Mouse (Mus musculus) limb, embryonic 13.5 days (tissue): ENCODE results near the gene Cyba. TPM values are rescaled to one million over a fixed set of nuclear protein-coding genes. Genes with fewer than 3 reads are reported as not detected.
A peak's percentile ranks its signal among the peaks of the same experiment; 100 is the strongest.

Experiments
- ATAC-seq: fragments of 200-750 bp; cut with Nextera tagmentation; 2 replicates; pipeline ENCODE4 v1.8.0; 2017; ENCODE audit warnings: low read depth, moderate number of reproducible peaks, moderate TSS enrichment; ENCODE audit not compliant: low FRiP score
- H3K27ac ChIP-seq: fragments of 300-500 bp; sonication (generic); 2 replicates; pipeline ENCODE4 v1.5.1; 2015; ENCODE audit warnings: inconsistent platforms, mild to moderate bottlenecking, moderate library complexity
- H3K27me3 ChIP-seq: fragments of 300-500 bp; sonication (generic); 2 replicates; pipeline ENCODE4 v1.6.1; 2015; ENCODE audit warnings: mild to moderate bottlenecking, inconsistent platforms
- H3K36me3 ChIP-seq: fragments of 300-500 bp; sonication (generic); 2 replicates; pipeline ENCODE4 v1.6.1; 2015; ENCODE audit warnings: inconsistent platforms, mild to moderate bottlenecking, moderate library complexity
- H3K4me1 ChIP-seq: fragments of 300-500 bp; sonication (generic); 2 replicates; pipeline ENCODE4 v1.6.1; 2015; ENCODE audit warnings: inconsistent platforms
- H3K4me2 ChIP-seq: fragments of 300-500 bp; sonication (generic); replicated peaks from 2 replicates; pipeline ENCODE4 v1.6.1; 2015; ENCODE audit warnings: inconsistent platforms, mild to moderate bottlenecking, moderate library complexity
- H3K4me3 ChIP-seq: fragments of 300-500 bp; sonication (generic); 2 replicates; pipeline ENCODE4 v1.5.1; 2015; ENCODE audit warnings: moderate library complexity, mild to moderate bottlenecking, inconsistent platforms
- H3K9ac ChIP-seq: fragments of 300-500 bp; sonication (generic); 2 replicates; pipeline ENCODE4 v1.6.1; 2015; ENCODE audit warnings: mild to moderate bottlenecking, inconsistent platforms
- H3K9me3 ChIP-seq: fragments of 300-500 bp; sonication (generic); 2 replicates; pipeline ENCODE4 v1.6.1; 2016; ENCODE audit warnings: inconsistent platforms
- WGBS: fragments of 180-500 bp; shearing (Covaris S2); methylation state at CpG from one replicate; pipeline ENCODE4 v1.1.7; 2015; 5-methylcytosine and 5-hydroxymethylcytosine counted together
- polyA plus RNA-seq: library from polyadenylated mRNA; unstranded; fragments of >200 nt; fragmentation: Nextera tagmentation; extraction: Ambion mirVana; gene quantifications from 2 replicates; pipeline ENCODE4 v1.2.1, GENCODE M21; 2015

Cyba gene
- polyA plus RNA-seq, 1 experiment from 2014 or later, result 144 TPM

DNA sequence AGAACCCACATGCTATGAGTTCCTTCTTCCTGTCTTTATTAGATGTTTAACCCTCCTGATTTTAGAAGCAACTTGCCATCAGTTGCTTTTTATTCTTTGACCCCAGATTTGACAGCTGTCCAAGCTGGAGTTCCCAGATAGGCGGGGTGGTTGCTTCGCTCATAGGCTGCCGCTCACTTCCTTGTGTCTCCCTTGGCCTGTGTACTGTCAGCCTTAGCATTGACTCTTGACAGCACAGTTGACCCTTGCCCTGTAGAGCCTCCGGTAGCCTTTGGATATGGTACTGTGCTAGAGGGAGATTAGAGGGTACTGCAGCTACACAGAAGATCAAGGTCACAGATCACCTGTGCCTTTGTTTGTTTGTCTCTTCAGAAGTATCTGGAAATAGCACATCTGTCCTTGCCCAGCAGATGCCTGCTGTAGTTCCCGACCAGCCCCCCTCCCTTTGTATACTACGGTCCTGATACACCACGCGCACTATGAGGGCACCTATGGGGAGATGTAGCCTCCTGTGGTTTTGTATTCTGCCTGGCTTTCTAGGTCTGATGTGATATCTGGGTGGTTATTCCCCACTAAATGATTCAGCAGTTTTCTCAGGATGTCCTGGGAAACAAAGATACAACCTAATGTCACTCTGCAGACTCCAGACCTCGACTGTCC, 27.5 kb downstream of the Cyba start:
- no peak overlapping the region for H3K9ac ChIP-seq
- ATAC-seq, result no peak
- H3K4me3 ChIP-seq, result no peak overlapping the region
- 89% methylated on average over 9 of the region's 9 CpGs for WGBS
- no peaks in the 10 kb centered on the region for H3K27me3 ChIP-seq
- no peaks in the 10 kb centered on the region for H3K9me3 ChIP-seq
- H3K4me2 ChIP-seq, result no peak overlapping the region
- no peaks in the 10 kb centered on the region for H3K4me1 ChIP-seq
- no peak overlapping the region for H3K27ac ChIP-seq
- peaks cover 98% of the 10 kb centered on the region for H3K36me3 ChIP-seq

- Histone ChIP-seq H3K4me2 (no peak overlapping the region), H3K9ac (no peak overlapping the region), H3K36me3 (peaks cover 85% of the 10 kb centered on the region), H3K27ac (no peak overlapping the region), H3K4me1 (no peaks in the 10 kb centered on the region), H3K27me3 (no peaks in the 10 kb centered on the region), H3K9me3 (no peaks in the 10 kb centered on the region), H3K4me3 (no peak overlapping the region)
- 95% methylated on average over 9 of the region's 9 CpGs for WGBS
- ATAC-seq, result no peak
Observed at GRCm38 (mm10) chr8:122398186-122398585, 34.5 kb downstream of the Cyba start.

- Histone ChIP-seq H3K4me3 (no peak overlapping the region), H3K27me3 (no peaks in the 10 kb centered on the region), H3K9ac (no peak overlapping the region), H3K4me1 (no peaks in the 10 kb centered on the region), H3K36me3 (peaks cover 79% of the 10 kb centered on the region), H3K4me2 (no peak overlapping the region), H3K27ac (no peak overlapping the region), H3K9me3 (no peaks in the 10 kb centered on the region)
- ATAC-seq, result no peak
- WGBS, result 86% methylated on average over 6 of the region's 6 CpGs
Observed at GRCm38 (mm10) chr8:122395291-122395690, 37.4 kb downstream of the Cyba start.

DNA sequence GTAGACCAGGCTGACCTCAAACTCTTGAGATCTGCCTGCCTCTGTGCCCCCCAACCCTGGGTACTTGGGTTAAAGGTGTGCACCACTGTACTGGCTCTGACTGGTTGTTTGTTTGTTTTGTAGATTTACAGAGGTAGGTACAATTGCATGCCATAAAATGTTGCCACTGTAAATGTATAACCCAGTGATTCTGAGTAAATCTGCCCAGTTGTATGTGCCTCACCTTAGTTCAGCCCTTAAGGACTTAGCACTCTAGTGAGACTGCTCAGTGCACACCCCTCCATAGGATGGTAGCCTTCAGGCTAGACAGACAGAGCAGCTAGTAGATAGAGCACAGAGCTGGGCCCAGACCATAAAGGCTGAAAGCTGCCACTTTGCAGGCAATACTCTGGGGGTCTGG, 39.0 kb downstream of the Cyba start:
- no peak overlapping the region for H3K4me3 ChIP-seq
- no peak for ATAC-seq
- no peak overlapping the region for H3K27ac ChIP-seq

GRCm38 (mm10) chr8:122390758-122391157, 42.0 kb downstream of the Cyba start:
- H3K4me2 ChIP-seq, result no peak overlapping the region
- no peak overlapping the region for H3K9ac ChIP-seq
- no peaks in the 10 kb centered on the region for H3K27me3 ChIP-seq
- 84% methylated on average over 3 of the region's 3 CpGs for WGBS
- H3K9me3 ChIP-seq, result no peaks in the 10 kb centered on the region
- H3K4me1 ChIP-seq, result no peaks in the 10 kb centered on the region
- H3K36me3 ChIP-seq, result peaks cover 88% of the 10 kb centered on the region
- no peak overlapping the region for H3K27ac ChIP-seq
- no peak overlapping the region for H3K4me3 ChIP-seq
- no peak for ATAC-seq

More for the DNA sequence above, 39.0 kb downstream of the Cyba start:
- Histone ChIP-seq H3K27me3 (no peaks in the 10 kb centered on the region), H3K36me3 (peaks cover 78% of the 10 kb centered on the region), H3K4me2 (no peak overlapping the region), H3K4me1 (no peaks in the 10 kb centered on the region), H3K9ac (no peak overlapping the region), H3K9me3 (no peaks in the 10 kb centered on the region)

- H3K27me3 ChIP-seq, result no peaks in the 10 kb centered on the region
- no peaks in the 10 kb centered on the region for H3K4me1 ChIP-seq
- H3K4me2 ChIP-seq, result no peak overlapping the region
- no peak for ATAC-seq
- H3K36me3 ChIP-seq, result peaks cover 92% of the 10 kb centered on the region
- no peak overlapping the region for H3K4me3 ChIP-seq
- H3K9me3 ChIP-seq, result no peaks in the 10 kb centered on the region
- H3K27ac ChIP-seq, result no peak overlapping the region
- no peak overlapping the region for H3K9ac ChIP-seq
- 85% methylated on average over 3 of the region's 3 CpGs for WGBS
Observed at GRCm38 (mm10) chr8:122389357-122389756, 43.4 kb downstream of the Cyba start.

DNA sequence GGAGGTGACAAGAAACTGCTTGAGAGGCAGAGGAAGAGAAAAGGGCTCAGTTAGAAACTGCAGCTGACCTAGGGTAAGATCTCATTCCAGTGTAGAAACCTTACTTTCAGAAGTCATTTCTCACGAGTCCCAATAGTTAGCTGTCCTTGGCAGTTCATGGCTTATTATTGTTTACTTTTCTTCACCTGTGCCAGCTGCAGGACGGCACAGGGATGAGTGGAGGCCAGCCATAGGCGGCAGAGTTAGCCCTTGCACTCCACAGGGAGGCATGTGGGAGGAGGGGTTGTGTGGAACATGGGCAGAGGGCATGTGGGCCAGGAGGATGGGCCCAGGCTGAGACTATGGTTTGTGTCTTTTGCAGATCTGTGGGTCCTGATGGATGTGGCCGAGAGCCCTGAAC, 49.7 kb downstream of the Cyba start:
- Histone ChIP-seq H3K4me2 (no peak overlapping the region), H3K9ac (no peak overlapping the region), H3K36me3 (peaks cover 81% of the 10 kb centered on the region), H3K9me3 (no peaks in the 10 kb centered on the region), H3K4me3 (no peak overlapping the region), H3K27ac (no peak overlapping the region), H3K4me1 (peaks cover 6% of the 10 kb centered on the region), H3K27me3 (no peaks in the 10 kb centered on the region)
- no peak for ATAC-seq
- 90% methylated on average over 4 of the region's 4 CpGs for WGBS

- H3K9me3 ChIP-seq, result no peaks in the 10 kb centered on the region
- H3K27me3 ChIP-seq, result no peaks in the 10 kb centered on the region
- WGBS, result under 1% methylated on average over 93 of the region's 107 CpGs
Observed at GRCm38 (mm10) chr8:122376365-122377231, 56.1 kb downstream of the Cyba start, which contains the start of gene Zc3h18. Zc3h18 (plus strand) TSS chr8:122376609.

DNA sequence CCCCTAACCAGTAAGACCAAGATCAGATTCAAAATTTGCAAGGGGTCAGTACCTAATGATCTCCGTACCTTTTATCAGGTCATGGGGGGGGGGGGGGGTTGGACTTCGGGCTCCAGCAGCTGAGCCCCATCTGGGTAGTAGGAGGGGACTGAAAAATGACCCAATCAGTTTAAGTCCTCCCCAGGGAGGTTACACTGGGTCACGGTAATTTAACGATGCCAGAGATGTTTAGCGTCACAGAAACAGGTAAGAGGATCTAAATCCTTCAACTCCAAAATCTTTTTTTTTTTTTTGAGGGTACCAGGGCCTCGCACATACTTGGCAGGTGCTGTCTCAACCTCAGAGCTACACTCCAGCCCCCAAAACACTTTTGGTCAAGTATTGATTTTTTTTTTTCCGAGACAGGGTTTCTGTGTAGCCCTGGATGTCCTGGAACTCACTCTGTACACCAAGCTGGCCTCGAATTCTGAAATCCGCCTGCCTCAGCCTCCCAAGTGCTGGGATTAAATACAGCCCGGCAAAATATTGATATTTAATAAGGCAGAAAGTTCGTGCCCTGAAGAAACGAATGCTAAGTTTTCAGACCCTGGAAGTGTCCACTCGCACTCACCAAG, 56.9 kb downstream of the Cyba start:
- H3K27ac ChIP-seq, result no peak overlapping the region
- H3K9ac ChIP-seq, result peak overlapping the region; percentile 59

More at GRCm38 (mm10) chr8:122376365-122377231, 56.1 kb downstream of the Cyba start, which contains the start of gene Zc3h18:
- Histone ChIP-seq H3K36me3 (peaks cover 25% of the 10 kb centered on the region), H3K9ac (peak within 1 kb of the TSS; percentile 90), H3K27ac (peak within 1 kb of the TSS; percentile 94), H3K4me2 (peak within 1 kb of the TSS; percentile 90), H3K4me3 (peak within 1 kb of the TSS; percentile 93), H3K4me1 (peaks cover 25% of the 10 kb centered on the region)
- ATAC-seq, result peak; percentile 95

DNA sequence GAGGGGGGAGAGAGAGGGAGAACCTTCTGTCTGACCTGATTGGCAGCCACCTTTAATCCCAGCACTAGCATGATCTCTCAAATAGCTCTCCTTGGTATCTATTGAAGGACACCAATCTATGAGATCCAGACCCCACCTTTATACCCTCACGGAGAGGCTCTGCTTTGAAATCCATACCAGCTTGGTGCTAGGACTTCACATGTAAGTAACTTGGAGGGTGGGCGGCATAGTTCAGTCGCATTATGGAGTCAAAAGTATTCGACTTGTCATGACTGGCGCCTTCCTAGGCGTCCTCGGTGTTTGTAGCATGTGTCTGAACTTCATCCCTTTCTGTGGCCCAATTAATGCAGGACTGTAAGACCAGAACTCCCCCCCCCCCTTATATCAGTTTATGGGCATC, 57.4 kb downstream of the Cyba start:
- no peak for ATAC-seq
- Histone ChIP-seq H3K27me3 (no peaks in the 10 kb centered on the region), H3K9me3 (no peaks in the 10 kb centered on the region), H3K27ac (no peak overlapping the region), H3K9ac (no peak overlapping the region), H3K36me3 (peaks cover 15% of the 10 kb centered on the region), H3K4me1 (peaks cover 25% of the 10 kb centered on the region), H3K4me2 (peak overlapping the region; percentile 68), H3K4me3 (no peak overlapping the region; the same call in 1 of the 2 replicates)
- 93% methylated on average over 7 of the region's 7 CpGs for whole genome bisulfite sequencing

More for the DNA sequence above, 56.9 kb downstream of the Cyba start:
- no peak for ATAC-seq
- Histone ChIP-seq H3K27me3 (no peaks in the 10 kb centered on the region), H3K36me3 (peaks cover 19% of the 10 kb centered on the region), H3K4me1 (peaks cover 25% of the 10 kb centered on the region), H3K4me2 (peak overlapping the region; percentile 68), H3K9me3 (no peaks in the 10 kb centered on the region), H3K4me3 (peak overlapping the region; percentile 93)
- WGBS, result 23% methylated on average over 13 of the region's 13 CpGs
